Mouse (Mus musculus) CH12.LX (cell line): ENCODE results near the gene Hmga1b.

Source experiments
- CHD2 ChIP-seq: IDR thresholded peaks from 2 replicates; pipeline ENCODE4 v1.6.1; 2011; ENCODE audit warnings: low read length, improper control_type of control experiment
- CTCF ChIP-seq, 2 experiments: IDR thresholded peaks in 1 of 2; conservative IDR thresholded peaks in 1 of 2; 2 replicates each; pipeline ENCODE4 v1.5.1; 2011 to 2012; ENCODE audit warnings: low read depth in 2 of 2, low read length in 2 of 2, improper control_type of control experiment in 1 of 2, inconsistent platforms in 1 of 2, mild to moderate bottlenecking in 1 of 2, moderate library complexity in 1 of 2
- E2F4 ChIP-seq: IDR thresholded peaks from 2 replicates; pipeline ENCODE4 v1.6.1; 2011; ENCODE audit warnings: low read depth, low read length, improper control_type of control experiment; ENCODE audit not compliant: insufficient replicate concordance
- GABPA ChIP-seq: IDR thresholded peaks from 2 replicates; pipeline ENCODE4 v1.6.1; 2012; ENCODE audit warnings: low read depth, low read length, improper control_type of control experiment, inconsistent platforms; ENCODE audit not compliant: insufficient replicate concordance
- JUND ChIP-seq: conservative IDR thresholded peaks from 2 replicates; pipeline ENCODE4 v1.6.1; 2011; ENCODE audit warnings: low read depth, low read length, improper control_type of control experiment
- KAT2A ChIP-seq: IDR thresholded peaks from 2 replicates; pipeline ENCODE4 v1.6.1; 2012; ENCODE audit warnings: low read length, improper control_type of control experiment, inconsistent platforms; ENCODE audit not compliant: insufficient replicate concordance
- MAX ChIP-seq: IDR thresholded peaks from 2 replicates; pipeline ENCODE4 v1.6.1; 2011; ENCODE audit warnings: low read length, improper control_type of control experiment
- POLR2A ChIP-seq: IDR thresholded peaks from 2 replicates; pipeline ENCODE4 v1.6.1; 2011; ENCODE audit warnings: low read depth, mild to moderate bottlenecking, improper control_type of control experiment, low read length
- POLR2AphosphoS2 ChIP-seq: IDR thresholded peaks from 2 replicates; pipeline ENCODE4 v1.6.1; 2011; ENCODE audit warnings: low read depth, low read length, improper control_type of control experiment
- RCOR1 ChIP-seq: conservative IDR thresholded peaks from 2 replicates; pipeline ENCODE4 v1.6.1; 2012; ENCODE audit warnings: low read depth, mild to moderate bottlenecking, inconsistent platforms, low read length, improper control_type of control experiment
- UBTF ChIP-seq: IDR thresholded peaks from 2 replicates; pipeline ENCODE4 v1.6.1; 2012; ENCODE audit warnings: low read depth, mild to moderate bottlenecking, inconsistent platforms, low read length, improper control_type of control experiment, moderate library complexity
- USF2 ChIP-seq: conservative IDR thresholded peaks from 2 replicates; pipeline ENCODE4 v1.6.1; 2011; ENCODE audit warnings: low read depth, low read length, improper control_type of control experiment

DNA sequence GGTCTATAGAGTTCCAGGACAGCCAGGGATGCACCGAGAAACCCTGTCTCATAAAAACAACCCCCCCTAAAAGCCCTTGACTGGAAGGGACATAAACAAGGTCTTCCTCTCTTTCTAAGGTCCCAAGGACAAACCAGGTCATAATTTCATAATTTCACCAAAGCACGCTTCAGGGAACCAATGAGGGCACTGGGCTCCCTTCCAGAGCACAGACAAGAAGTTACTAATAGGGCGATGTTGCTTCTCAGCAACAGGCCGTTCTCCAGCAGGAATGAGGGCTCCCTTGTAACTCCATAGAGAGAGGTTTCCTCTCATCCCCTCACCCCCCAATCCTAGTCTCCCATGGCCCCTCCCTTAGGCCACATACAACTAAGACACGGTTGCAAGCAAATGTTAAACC is 21.6 kb upstream of the Hmga1b start:
- no peak for TF ChIP-seq CTCF (conservative IDR thresholded peaks at IDR 0.05 in 1 of 2, IDR thresholded peaks at IDR 0.05 in 1 of 2; ENCODE audit: low read depth in 2 of 2, low read length in 2 of 2)
- TF ChIP-seq MAX: no peak
- TF ChIP-seq POLR2A: no peak
- no peak for TF ChIP-seq CHD2
- no peak for TF ChIP-seq UBTF
- TF ChIP-seq KAT2A: no peak
- TF ChIP-seq E2F4: no peak
- TF ChIP-seq RCOR1: no peak
- no peak for TF ChIP-seq GABPA
- TF ChIP-seq POLR2AphosphoS2: no peak
- no peak for TF ChIP-seq JUND
- no peak for TF ChIP-seq USF2
